Mouse (Mus musculus): ENCODE measurements around the gene Tssk4. TPM values are rescaled to one million over a fixed set of nuclear protein-coding genes. Genes with fewer than 3 reads are reported as not detected.

Tssk4 gene
- polyA plus RNA-seq, 1 experiment: 1.4 TPM

Other genes with a start within 250 kb of the Tssk4 start
- 47.7 and 70.7 TPM in 2 replicates for gene Dhrs4, start 171.4 kb upstream of the Tssk4 start, polyA plus RNA-seq (2012; rRNA removed)
- 1.3 and 1.6 TPM in 2 replicates for gene Carmil3, start 159.5 kb upstream of the Tssk4 start, polyA plus RNA-seq (2012; rRNA removed)
- gene Cpne6, start 139.7 kb upstream of the Tssk4 start, polyA plus RNA-seq (2012; rRNA removed): 0.10 and 0.15 TPM in 2 replicates
- not detected in 2 replicates for gene Nrl, start 125.2 kb upstream of the Tssk4 start, polyA plus RNA-seq (2012; rRNA removed)
- gene Pck2, start 109.9 kb upstream of the Tssk4 start, polyA plus RNA-seq (2012; rRNA removed): 30.9 and 33.5 TPM in 2 replicates
- 112 and 152 TPM in 2 replicates for gene Dcaf11, start 90.2 kb upstream of the Tssk4 start, polyA plus RNA-seq (2012; rRNA removed)
- 0.25 and 0.82 TPM in 2 replicates for gene A730061H03Rik, start 89.8 kb upstream of the Tssk4 start, polyA plus RNA-seq (2012; rRNA removed)
- 0.11 and 0.12 TPM in 2 replicates for gene Fitm1, start 74.6 kb upstream of the Tssk4 start, polyA plus RNA-seq (2012; rRNA removed)
- 250 and 259 TPM in 2 replicates for gene Psme1, start 72.1 kb upstream of the Tssk4 start, polyA plus RNA-seq (2012; rRNA removed)
- gene Emc9, start 64.9 kb upstream of the Tssk4 start, polyA plus RNA-seq (2012; rRNA removed): 10.1 and 16.2 TPM in 2 replicates
- 357 and 385 TPM in 2 replicates for gene Psme2, start 59.1 kb upstream of the Tssk4 start, polyA plus RNA-seq (2012; rRNA removed)
- gene Rnf31, start 58.5 kb upstream of the Tssk4 start, polyA plus RNA-seq (2012; rRNA removed): 32.1 and 48.2 TPM in 2 replicates
- gene Irf9, start 46.6 kb upstream of the Tssk4 start, polyA plus RNA-seq (2012; rRNA removed): 38.5 and 55.1 TPM in 2 replicates
- gene Rec8, start 32.1 kb upstream of the Tssk4 start, polyA plus RNA-seq (2012; rRNA removed): 1.3 and 4.7 TPM in 2 replicates
- 39.2 and 46.0 TPM in 2 replicates for gene Ipo4, start 14.2 kb upstream of the Tssk4 start, polyA plus RNA-seq (2012; rRNA removed)
- 2.2 and 2.3 TPM in 2 replicates for gene Gm49378, start 12.3 kb upstream of the Tssk4 start, polyA plus RNA-seq (2012; rRNA removed)
- 96.9 and 108 TPM in 2 replicates for gene Tm9sf1, start 6.4 kb upstream of the Tssk4 start, polyA plus RNA-seq (2012; rRNA removed)
- 44.6 and 50.6 TPM in 2 replicates for gene Mdp1, start 10.3 kb downstream of the Tssk4 start, polyA plus RNA-seq (2012; rRNA removed)
- gene Gmpr2, start 21.8 kb downstream of the Tssk4 start, polyA plus RNA-seq (2012; rRNA removed): 17.8 and 18.8 TPM in 2 replicates
- gene Nedd8, start 21.9 kb downstream of the Tssk4 start, polyA plus RNA-seq (2012; rRNA removed): 329 and 342 TPM in 2 replicates
- gene Tinf2, start 31.6 kb downstream of the Tssk4 start, polyA plus RNA-seq (2012; rRNA removed): 16.5 and 22.5 TPM in 2 replicates
- gene Tgm1, start 63.7 kb downstream of the Tssk4 start, polyA plus RNA-seq (2012; rRNA removed): 1.0 and 1.1 TPM in 2 replicates
- 34.3 and 42.9 TPM in 2 replicates for gene Rabggta, start 72.1 kb downstream of the Tssk4 start, polyA plus RNA-seq (2012; rRNA removed)
- gene Dhrs1, start 95.5 kb downstream of the Tssk4 start, polyA plus RNA-seq (2012; rRNA removed): 78.0 and 141 TPM in 2 replicates
- 16.0 and 21.7 TPM in 2 replicates for gene Nop9, start 95.5 kb downstream of the Tssk4 start, polyA plus RNA-seq (2012; rRNA removed)
- gene Cideb, start 108.3 kb downstream of the Tssk4 start, polyA plus RNA-seq (2012; rRNA removed): 335 and 566 TPM in 2 replicates
- gene Ltb4r2, start 111.2 kb downstream of the Tssk4 start, polyA plus RNA-seq (2012; rRNA removed): 3.5 and 11.3 TPM in 2 replicates
- 4.9 and 8.2 TPM in 2 replicates for gene Ltb4r1, start 115.8 kb downstream of the Tssk4 start, polyA plus RNA-seq (2012; rRNA removed)
- gene Adcy4, start 133.9 kb downstream of the Tssk4 start, polyA plus RNA-seq (2012; rRNA removed): 3.7 and 5.8 TPM in 2 replicates
- gene Ripk3, start 138.7 kb downstream of the Tssk4 start, polyA plus RNA-seq (2012; rRNA removed): 86.5 and 89.2 TPM in 2 replicates
- gene Nfatc4, start 173.0 kb downstream of the Tssk4 start, polyA plus RNA-seq (2012; rRNA removed): 5.7 and 7.3 TPM in 2 replicates
- gene Nynrin, start 203.8 kb downstream of the Tssk4 start, polyA plus RNA-seq (2012; rRNA removed): 1.7 and 2.1 TPM in 2 replicates
- 0.47 and 0.84 TPM in 2 replicates for gene Cbln3, start 234.2 kb downstream of the Tssk4 start, polyA plus RNA-seq (2012; rRNA removed)
- gene Khnyn, start 234.8 kb downstream of the Tssk4 start, polyA plus RNA-seq (2012; rRNA removed): 21.0 and 31.9 TPM in 2 replicates

Data from large intestine, adult 2 months (tissue).